Mouse (Mus musculus) midbrain, embryonic 10.5 days (tissue): ENCODE data around the gene 9930111J21Rik2. TPM values are rescaled to one million over a fixed set of nuclear protein-coding genes. Genes with fewer than 3 reads are reported as not detected.
"Not testable (repeated sequence)": the region's sequence is repeated elsewhere in the genome, so short reads cannot be mapped to it uniquely, and the experiment has no call there.

Experiments
- DNase-seq: peaks from one replicate; pipeline ENCODE4 v3.0.0-alpha.2; 2017; ENCODE audit warnings: low spot score
- H3K27ac ChIP-seq: fragments of 300-500 bp; sonication (generic); replicated peaks from 2 replicates; pipeline ENCODE4 v1.5.1; 2016; ENCODE audit warnings: mild to moderate bottlenecking
- H3K27me3 ChIP-seq: fragments of 300-500 bp; sonication (generic); 2 replicates; pipeline ENCODE4 v1.6.1; 2016; ENCODE audit warnings: low read depth, mild to moderate bottlenecking; ENCODE audit not compliant: poor library complexity, severe bottlenecking
- H3K36me3 ChIP-seq: fragments of 300-500 bp; sonication (generic); 2 replicates; pipeline ENCODE4 v1.6.1; 2016; ENCODE audit warnings: mild to moderate bottlenecking, moderate library complexity
- H3K4me1 ChIP-seq: fragments of 300-500 bp; sonication (generic); 2 replicates; pipeline ENCODE4 v1.6.1; 2016
- H3K4me3 ChIP-seq: fragments of 300-500 bp; sonication (generic); 2 replicates; pipeline ENCODE4 v1.5.1; 2016; ENCODE audit warnings: mild to moderate bottlenecking, moderate library complexity
- H3K9me3 ChIP-seq: fragments of 300-500 bp; sonication (generic); replicated peaks from 2 replicates; pipeline ENCODE4 v1.6.1; 2016; ENCODE audit warnings: mild to moderate bottlenecking
- WGBS: fragments of 180-500 bp; shearing (Covaris S2); methylation state at CpG from one replicate; pipeline ENCODE4 v1.1.7; 2016; 5-methylcytosine and 5-hydroxymethylcytosine counted together
- polyA plus RNA-seq: library from polyadenylated mRNA; unstranded; fragments of >200 nt; fragmentation: Nextera tagmentation; extraction: Ambion mirVana; gene quantifications from 2 replicates; pipeline ENCODE4 v1.2.1, GENCODE M21; 2016

9930111J21Rik2 gene
- polyA plus RNA-seq, 1 experiment from 2014 or later, result 0.21 TPM

GRCm38 (mm10) chr11:49061865-49062264 is 10.8 kb upstream of the 9930111J21Rik2 start:
- H3K27ac ChIP-seq, DNase-seq, H3K9me3 ChIP-seq, H3K4me3 ChIP-seq, H3K36me3 ChIP-seq, H3K27me3 ChIP-seq, H3K4me1 ChIP-seq: not testable (repeated sequence)
- 88% methylated on average over 2 of the region's 2 CpGs for WGBS

DNA sequence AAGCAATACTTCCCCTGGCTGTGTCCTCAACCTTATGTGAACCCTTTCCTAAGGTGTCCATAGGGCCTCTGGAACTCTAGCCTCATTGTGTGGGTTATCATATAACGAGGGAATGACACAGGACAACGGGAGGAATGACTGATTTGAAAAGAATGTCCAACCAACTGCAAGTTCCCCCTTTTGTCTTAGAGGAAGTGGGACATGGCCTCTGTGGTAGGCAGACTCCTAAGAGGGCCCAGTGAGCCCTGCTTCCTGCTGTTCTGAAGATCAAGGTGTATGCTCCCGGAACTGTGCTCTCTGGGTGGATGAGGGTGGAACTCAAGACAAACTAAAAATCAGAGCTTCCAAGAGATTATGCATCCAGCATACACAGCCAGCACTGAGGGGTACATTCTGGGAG is 9.0 kb upstream of the 9930111J21Rik2 start:
- not testable (repeated sequence) for H3K36me3 ChIP-seq, H3K4me3 ChIP-seq, H3K27ac ChIP-seq, H3K9me3 ChIP-seq, H3K4me1 ChIP-seq, DNase-seq, H3K27me3 ChIP-seq
- 88% methylated on average over 2 of the region's 3 CpGs for WGBS

- H3K4me3 ChIP-seq, H3K27ac ChIP-seq, DNase-seq, H3K36me3 ChIP-seq, H3K9me3 ChIP-seq, H3K4me1 ChIP-seq, H3K27me3 ChIP-seq: not testable (repeated sequence)
- no CpG with 5 or more reads among the region's 5 CpGs for WGBS
Measured at GRCm38 (mm10) chr11:49051894-49052293, 852 bp upstream of the 9930111J21Rik2 start.

GRCm38 (mm10) chr11:49050064-49050463 is 978 bp downstream of the 9930111J21Rik2 start:
- H3K4me3 ChIP-seq, H3K27me3 ChIP-seq, H3K4me1 ChIP-seq, H3K27ac ChIP-seq, H3K36me3 ChIP-seq, DNase-seq, H3K9me3 ChIP-seq: not testable (repeated sequence)

DNA sequence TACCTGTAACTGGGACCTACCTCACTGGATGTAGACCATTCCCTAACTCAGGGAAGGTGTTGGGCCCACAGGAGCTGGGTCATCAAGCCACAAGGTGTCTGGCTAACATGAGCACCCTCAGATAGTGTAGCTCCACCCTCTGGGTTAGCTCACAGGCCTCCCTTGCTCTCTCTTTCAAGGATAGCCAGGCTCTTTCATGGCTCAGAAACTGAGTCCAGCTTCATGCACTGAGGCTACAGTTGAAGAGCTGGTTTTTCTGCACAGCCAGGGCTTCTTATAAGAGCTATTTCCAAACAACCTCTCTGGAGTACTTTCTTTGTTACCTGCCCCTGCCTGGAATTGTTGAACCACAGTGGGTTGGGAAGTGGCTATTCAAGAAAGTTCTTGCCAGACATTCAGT is 39.0 kb downstream of the 9930111J21Rik2 start:
- not testable (repeated sequence) for H3K27me3 ChIP-seq, H3K36me3 ChIP-seq, H3K27ac ChIP-seq, H3K9me3 ChIP-seq, H3K4me1 ChIP-seq, H3K4me3 ChIP-seq, DNase-seq

GRCm38 (mm10) chr11:49006785-49007184 is 44.3 kb downstream of the 9930111J21Rik2 start:
- WGBS, result 60% methylated on average over 1 of the region's 1 CpGs

DNA sequence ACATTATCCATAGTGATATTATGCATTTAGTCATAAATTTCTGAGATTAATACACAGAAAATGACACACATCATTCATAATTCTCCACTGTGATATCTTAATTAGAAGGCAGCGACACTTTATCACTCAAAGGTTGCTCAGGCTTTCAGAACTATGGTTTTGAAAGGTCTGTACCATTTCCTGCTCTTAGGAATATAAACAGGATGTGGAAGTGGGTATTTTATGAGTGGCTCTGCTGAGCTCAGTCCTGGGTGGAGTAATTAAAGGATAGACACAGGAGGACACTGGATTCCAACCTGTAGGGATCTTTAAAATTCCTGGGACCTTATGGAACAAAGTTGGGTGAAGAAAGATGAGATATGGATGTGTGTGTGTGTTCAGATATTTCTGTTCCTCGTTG is 44.7 kb downstream of the 9930111J21Rik2 start:
- 75% methylated on average over 2 of the region's 2 CpGs for WGBS
- not testable (repeated sequence) for H3K4me3 ChIP-seq, H3K27ac ChIP-seq, H3K27me3 ChIP-seq, H3K9me3 ChIP-seq, H3K4me1 ChIP-seq, H3K36me3 ChIP-seq, DNase-seq

More at GRCm38 (mm10) chr11:49006785-49007184, 44.3 kb downstream of the 9930111J21Rik2 start:
- not testable (repeated sequence) for H3K4me1 ChIP-seq, H3K4me3 ChIP-seq, H3K27me3 ChIP-seq, DNase-seq, H3K27ac ChIP-seq, H3K36me3 ChIP-seq, H3K9me3 ChIP-seq

GRCm38 (mm10) chr11:49000411-49000810 is 50.6 kb downstream of the 9930111J21Rik2 start:
- not testable (repeated sequence) for H3K4me1 ChIP-seq, H3K27me3 ChIP-seq, DNase-seq, H3K27ac ChIP-seq, H3K36me3 ChIP-seq, H3K4me3 ChIP-seq, H3K9me3 ChIP-seq
- 82% methylated on average over 1 of the region's 1 CpGs for WGBS

DNA sequence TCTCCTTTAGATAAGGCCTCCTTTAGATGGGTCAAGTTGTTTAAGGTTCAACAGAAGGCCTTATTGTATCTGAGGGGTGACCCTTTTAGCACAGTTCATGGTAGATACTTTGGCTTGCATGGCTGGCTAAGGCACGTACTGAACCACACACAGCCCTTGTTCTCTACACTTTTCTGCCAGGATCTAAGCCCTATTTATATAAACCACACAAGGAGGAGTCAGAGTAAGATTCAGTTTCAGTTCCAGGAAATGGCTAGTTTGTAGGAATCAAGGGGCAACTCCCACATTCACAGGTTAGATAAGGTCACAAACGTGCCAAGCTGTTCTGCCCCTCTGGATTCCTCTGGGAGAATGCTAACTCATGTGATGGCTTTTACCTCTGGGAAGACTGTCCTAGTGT is 57.0 kb downstream of the 9930111J21Rik2 start, which contains the start of gene Tgtp1:
Tgtp1 (minus strand) TSS at position 155 of the 400 bp plus-strand sequence.
- WGBS, result 78% methylated on average over 2 of the region's 2 CpGs
- H3K27ac ChIP-seq, H3K27me3 ChIP-seq, H3K9me3 ChIP-seq, DNase-seq, H3K4me3 ChIP-seq, H3K36me3 ChIP-seq, H3K4me1 ChIP-seq: not testable (repeated sequence)

- H3K36me3 ChIP-seq, H3K27ac ChIP-seq, H3K4me1 ChIP-seq, DNase-seq, H3K4me3 ChIP-seq, H3K9me3 ChIP-seq, H3K27me3 ChIP-seq: not testable (repeated sequence)
- WGBS, result 79% methylated on average over 10 of the region's 10 CpGs
Measured at GRCm38 (mm10) chr11:48993296-48993695, 57.7 kb downstream of the 9930111J21Rik2 start.

DNA sequence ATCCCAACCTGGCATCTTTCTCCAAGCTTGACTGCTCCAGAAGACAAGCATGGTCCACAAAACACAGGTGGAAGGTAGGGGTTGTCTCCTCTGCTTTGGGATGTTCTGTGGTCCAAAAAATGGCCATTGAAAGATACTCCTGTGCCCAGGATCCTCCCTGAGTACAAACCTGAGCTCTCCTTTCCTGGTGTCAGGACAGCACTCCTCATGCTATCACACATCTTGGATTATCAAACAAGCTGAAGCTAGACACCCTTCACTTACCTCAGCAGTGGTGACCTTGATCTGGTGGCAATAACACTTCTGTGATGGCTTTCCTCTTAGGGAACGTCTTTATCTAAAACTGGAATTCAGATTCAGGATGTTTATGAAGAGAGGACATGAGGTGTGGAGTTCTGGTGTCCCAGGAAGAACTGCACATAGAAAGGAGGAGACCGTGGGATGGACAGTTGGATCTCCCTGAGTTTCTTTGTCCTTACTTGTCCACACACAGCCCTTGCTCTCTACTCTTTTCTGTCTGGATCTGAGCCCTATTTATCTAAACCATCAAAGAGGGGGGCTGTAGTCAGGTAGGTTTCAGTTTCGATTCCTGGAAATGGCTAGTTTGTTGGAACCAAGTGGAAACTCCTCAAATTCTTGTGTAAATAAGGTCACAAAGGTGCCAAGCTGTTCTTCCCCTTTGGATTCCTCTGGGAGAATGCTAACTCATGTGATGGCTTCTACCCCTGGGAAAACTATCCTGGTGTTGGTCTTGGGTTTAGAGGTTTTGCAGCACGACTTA is 59.1 kb downstream of the 9930111J21Rik2 start, which contains the start of gene Gm12185:
Gm12185 (minus strand) TSS at position 487 of the 781 bp plus-strand sequence.
- not testable (repeated sequence) for H3K9me3 ChIP-seq, H3K36me3 ChIP-seq, H3K27ac ChIP-seq, H3K4me3 ChIP-seq, H3K27me3 ChIP-seq, H3K4me1 ChIP-seq, DNase-seq
- WGBS, result 77% methylated on average over 4 of the region's 4 CpGs

GRCm38 (mm10) chr11:48989981-48990380 is 61.1 kb downstream of the 9930111J21Rik2 start:
- WGBS, result 81% methylated on average over 2 of the region's 2 CpGs
- not testable (repeated sequence) for H3K4me1 ChIP-seq, H3K36me3 ChIP-seq, H3K4me3 ChIP-seq, H3K9me3 ChIP-seq, DNase-seq, H3K27ac ChIP-seq, H3K27me3 ChIP-seq

DNA sequence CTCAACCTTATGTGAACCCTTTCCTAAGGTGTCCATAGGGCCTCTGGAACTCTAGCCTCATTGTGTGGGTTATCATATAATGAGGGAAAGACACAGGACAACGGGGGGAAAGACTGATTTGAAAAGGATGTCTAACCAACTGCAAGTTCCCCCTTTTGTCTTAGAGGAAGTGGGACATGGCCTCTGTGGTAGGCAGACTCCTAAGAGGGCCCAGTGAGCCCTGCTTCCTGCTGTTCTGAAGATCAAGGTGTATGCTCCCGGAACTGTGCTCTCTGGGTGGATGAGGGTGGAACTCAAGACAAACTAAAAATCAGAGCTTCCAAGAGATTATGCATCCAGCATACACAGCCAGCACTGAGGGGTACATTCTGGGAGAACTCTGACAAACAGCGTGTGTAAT is 62.8 kb downstream of the 9930111J21Rik2 start:
- not testable (repeated sequence) for H3K4me1 ChIP-seq, H3K36me3 ChIP-seq, DNase-seq, H3K9me3 ChIP-seq, H3K27me3 ChIP-seq, H3K4me3 ChIP-seq, H3K27ac ChIP-seq
- WGBS, result 76% methylated on average over 2 of the region's 3 CpGs

- H3K27me3 ChIP-seq, H3K36me3 ChIP-seq, H3K4me1 ChIP-seq, DNase-seq, H3K4me3 ChIP-seq, H3K9me3 ChIP-seq, H3K27ac ChIP-seq: not testable (repeated sequence)
- WGBS, result no CpG with 5 or more reads among the region's 3 CpGs
Measured at GRCm38 (mm10) chr11:48982848-48983247, 68.2 kb downstream of the 9930111J21Rik2 start.
